Mouse (Mus musculus) neural tube, embryonic 13.5 days (tissue): ENCODE measurements around the gene Msi1. TPM values are rescaled to one million over a fixed set of nuclear protein-coding genes. Genes with fewer than 3 reads are reported as not detected.
"Not testable (repeated sequence)": the region's sequence is repeated elsewhere in the genome, so short reads cannot be mapped to it uniquely, and the experiment has no call there.

Source experiments
- ATAC-seq: fragments of 200-750 bp; cut with Nextera tagmentation; 2 replicates; pipeline ENCODE4 v1.8.0; 2017; ENCODE audit warnings: low read depth, mild to moderate bottlenecking, moderate TSS enrichment, moderate library complexity
- H3K27ac ChIP-seq: fragments of 300-500 bp; sonication (generic); replicated peaks from 2 replicates; pipeline ENCODE4 v1.5.1; 2015; ENCODE audit warnings: moderate library complexity, mild to moderate bottlenecking, inconsistent platforms
- H3K27me3 ChIP-seq: fragments of 300-500 bp; sonication (generic); 2 replicates; pipeline ENCODE4 v1.6.1; 2015; ENCODE audit warnings: mild to moderate bottlenecking, inconsistent platforms
- H3K36me3 ChIP-seq: fragments of 300-500 bp; sonication (generic); 2 replicates; pipeline ENCODE4 v1.6.1; 2015; ENCODE audit warnings: mild to moderate bottlenecking, inconsistent platforms
- H3K4me1 ChIP-seq: fragments of 300-500 bp; sonication (generic); replicated peaks from 2 replicates; pipeline ENCODE4 v1.6.1; 2015; ENCODE audit warnings: inconsistent platforms
- H3K4me2 ChIP-seq: fragments of 300-500 bp; sonication (generic); 2 replicates; pipeline ENCODE4 v1.6.1; 2015; ENCODE audit warnings: inconsistent platforms, mild to moderate bottlenecking, moderate library complexity
- H3K4me3 ChIP-seq: fragments of 300-500 bp; sonication (generic); 2 replicates; pipeline ENCODE4 v1.5.1; 2015; ENCODE audit warnings: mild to moderate bottlenecking, inconsistent platforms
- H3K9ac ChIP-seq: fragments of 300-500 bp; sonication (generic); 2 replicates; pipeline ENCODE4 v1.6.1; 2015; ENCODE audit warnings: moderate library complexity, mild to moderate bottlenecking, inconsistent platforms
- H3K9me3 ChIP-seq: fragments of 300-500 bp; sonication (generic); 2 replicates; pipeline ENCODE4 v1.6.1; 2016; ENCODE audit warnings: inconsistent platforms
- WGBS: fragments of 180-500 bp; shearing (Covaris S2); methylation state at CpG from one replicate; pipeline ENCODE4 v1.1.7; 2015; 5-methylcytosine and 5-hydroxymethylcytosine counted together
- polyA plus RNA-seq: library from polyadenylated mRNA; unstranded; fragments of >200 nt; fragmentation: Nextera tagmentation; extraction: Ambion mirVana; gene quantifications from 2 replicates; pipeline ENCODE4 v1.2.1, GENCODE M21; 2015

Gene Msi1
- polyA plus RNA-seq, 1 experiment from 2014 or later = 66.5 TPM

DNA sequence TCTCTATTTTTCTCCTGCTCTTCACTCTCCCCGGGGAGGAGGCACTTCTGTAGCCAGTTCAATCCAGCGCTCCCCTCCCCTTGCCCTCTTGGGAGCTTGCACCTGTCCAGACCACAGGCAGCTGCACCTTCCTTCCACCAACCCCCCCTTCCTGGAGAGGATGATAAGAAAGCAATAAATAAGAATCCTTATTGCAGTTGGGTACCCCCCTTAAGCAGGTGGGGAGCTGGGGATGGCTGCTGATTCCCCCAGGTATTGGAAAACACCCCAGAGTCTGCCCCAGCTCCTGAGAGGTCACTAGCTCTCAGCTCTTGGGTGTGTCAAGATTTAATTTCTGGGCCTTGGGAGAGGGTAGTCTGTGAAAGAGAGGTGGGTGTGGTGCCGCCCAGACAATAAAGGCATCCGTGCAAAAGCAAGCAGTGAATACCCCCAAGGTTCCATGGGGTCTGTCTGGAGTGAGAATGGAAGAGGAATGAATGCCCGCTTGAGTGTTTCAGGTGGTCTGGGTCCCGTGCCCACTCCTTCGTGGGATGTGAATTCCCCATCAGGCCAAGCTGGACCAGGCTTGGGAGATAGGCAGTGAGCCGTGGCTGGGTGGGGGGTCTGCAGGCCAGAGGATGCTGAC lies 6.5 kb downstream of the Msi1 start:
- H3K27me3 ChIP-seq = no peaks in the 10 kb centered on the region
- peak overlapping the region; percentile 97 for H3K4me3 ChIP-seq
- 13% methylated on average over 8 of the region's 8 CpGs for WGBS
- peaks cover 96% of the 10 kb centered on the region for H3K4me1 ChIP-seq
- peak; percentile 0 for ATAC-seq
- peaks cover 53% of the 10 kb centered on the region for H3K36me3 ChIP-seq
- peak overlapping the region; percentile 100 for H3K27ac ChIP-seq
- H3K9me3 ChIP-seq = no peaks in the 10 kb centered on the region
- H3K4me2 ChIP-seq = peak overlapping the region; percentile 93
- peak overlapping the region; percentile 100 for H3K9ac ChIP-seq

DNA sequence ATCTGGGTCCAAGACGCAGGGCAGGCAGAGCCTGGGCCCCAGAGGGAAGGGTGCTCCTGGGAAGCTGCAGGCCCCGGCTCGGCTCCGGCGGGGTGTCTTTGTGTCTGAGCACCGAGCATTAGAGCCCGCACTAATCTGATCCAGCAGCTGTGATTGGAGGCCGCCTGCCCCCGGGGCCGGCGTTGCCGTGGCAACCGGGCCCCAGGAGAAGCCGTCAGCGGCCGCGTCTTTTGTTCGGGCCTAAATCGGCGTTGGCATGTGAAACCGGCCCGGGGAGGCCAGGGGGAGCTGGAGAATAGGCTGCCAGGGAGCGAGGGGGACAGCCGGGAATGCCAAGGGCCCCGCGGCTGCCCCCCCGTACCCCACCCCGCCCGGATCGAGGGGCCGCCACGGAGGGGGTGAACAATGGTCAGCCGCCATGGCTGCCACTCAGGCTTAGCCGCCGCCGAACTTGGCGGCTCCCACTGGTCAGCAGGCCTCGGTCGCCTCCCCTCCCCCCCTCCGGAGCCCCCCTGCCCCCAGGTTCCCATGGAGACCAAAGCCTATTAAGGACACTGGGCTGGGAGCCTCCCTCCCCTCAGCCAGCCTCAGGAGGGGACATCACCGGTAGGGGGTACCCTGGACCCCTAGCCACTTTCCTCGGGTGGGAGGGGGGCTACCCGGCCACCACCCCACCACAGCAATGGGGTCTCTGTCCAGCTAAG lies 7.2 kb downstream of the Msi1 start:
- no peaks in the 10 kb centered on the region for H3K9me3 ChIP-seq
- no peaks in the 10 kb centered on the region for H3K27me3 ChIP-seq
- peaks cover 94% of the 10 kb centered on the region for H3K4me1 ChIP-seq
- peak overlapping the region; percentile 100 for H3K27ac ChIP-seq
- peak overlapping the region; percentile 93 for H3K4me2 ChIP-seq
- H3K4me3 ChIP-seq = peak overlapping the region; percentile 97
- peak overlapping the region; percentile 100 for H3K9ac ChIP-seq
- peak; percentile 88 for ATAC-seq
- peaks cover 54% of the 10 kb centered on the region for H3K36me3 ChIP-seq
- under 1% methylated on average over 43 of the region's 43 CpGs for WGBS

GRCm38 (mm10) chr5:115437242-115437944 lies 8.0 kb downstream of the Msi1 start:
- peak overlapping the region; percentile 100 for H3K9ac ChIP-seq
- H3K4me2 ChIP-seq = peak overlapping the region; percentile 93
- no peak for ATAC-seq
- H3K27ac ChIP-seq = peak overlapping the region; percentile 100
- H3K9me3 ChIP-seq = no peaks in the 10 kb centered on the region
- peak overlapping the region; percentile 97 for H3K4me3 ChIP-seq
- H3K4me1 ChIP-seq = peaks cover 86% of the 10 kb centered on the region
- H3K36me3 ChIP-seq = peaks cover 62% of the 10 kb centered on the region
- no peaks in the 10 kb centered on the region for H3K27me3 ChIP-seq
- 22% methylated on average over 7 of the region's 7 CpGs for WGBS

DNA sequence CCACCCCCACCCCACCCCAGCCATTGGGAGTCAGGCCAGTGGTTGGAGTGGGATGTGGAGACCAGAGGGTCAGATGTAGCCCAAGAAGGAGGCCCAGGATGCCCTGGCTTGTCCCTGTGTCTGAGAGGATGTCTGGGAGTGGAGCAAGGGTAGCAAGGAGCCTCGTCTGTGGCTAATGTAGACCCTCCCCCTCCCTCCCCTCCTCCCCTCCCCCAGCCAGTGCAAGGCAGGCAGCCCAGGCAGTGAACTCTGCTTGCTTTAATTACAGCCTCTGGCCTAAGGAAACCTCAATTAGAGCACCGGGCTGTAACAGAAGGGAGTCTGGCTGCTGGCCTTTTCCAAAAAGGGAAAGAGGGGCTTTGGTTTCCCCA lies 8.5 kb downstream of the Msi1 start:
- ATAC-seq = no peak

GRCm38 (mm10) chr5:115438667-115439066 lies 9.3 kb downstream of the Msi1 start:
- no peaks in the 10 kb centered on the region for H3K9me3 ChIP-seq
- no peak for ATAC-seq
- H3K4me1 ChIP-seq = peaks cover 73% of the 10 kb centered on the region
- H3K27ac ChIP-seq = peak overlapping the region; percentile 100
- H3K27me3 ChIP-seq = no peaks in the 10 kb centered on the region
- no peak overlapping the region for H3K4me3 ChIP-seq
- peaks cover 66% of the 10 kb centered on the region for H3K36me3 ChIP-seq
- H3K4me2 ChIP-seq = peak overlapping the region; percentile 93
- WGBS = 41% methylated on average over 7 of the region's 7 CpGs
- H3K9ac ChIP-seq = peak overlapping the region; percentile 100

More for the DNA sequence above, 8.5 kb downstream of the Msi1 start:
- peaks cover 81% of the 10 kb centered on the region for H3K4me1 ChIP-seq
- 0 out of 2 replicates have a peak overlapping the region, but pooled peaks have one; percentile 8 for H3K4me3 ChIP-seq
- H3K27me3 ChIP-seq = no peaks in the 10 kb centered on the region
- 14% methylated on average over 2 of the region's 2 CpGs for WGBS
- no peaks in the 10 kb centered on the region for H3K9me3 ChIP-seq
- H3K27ac ChIP-seq = peak overlapping the region; percentile 100
- H3K4me2 ChIP-seq = peak overlapping the region; percentile 93
- H3K9ac ChIP-seq = peak overlapping the region; percentile 100
- peaks cover 64% of the 10 kb centered on the region for H3K36me3 ChIP-seq

DNA sequence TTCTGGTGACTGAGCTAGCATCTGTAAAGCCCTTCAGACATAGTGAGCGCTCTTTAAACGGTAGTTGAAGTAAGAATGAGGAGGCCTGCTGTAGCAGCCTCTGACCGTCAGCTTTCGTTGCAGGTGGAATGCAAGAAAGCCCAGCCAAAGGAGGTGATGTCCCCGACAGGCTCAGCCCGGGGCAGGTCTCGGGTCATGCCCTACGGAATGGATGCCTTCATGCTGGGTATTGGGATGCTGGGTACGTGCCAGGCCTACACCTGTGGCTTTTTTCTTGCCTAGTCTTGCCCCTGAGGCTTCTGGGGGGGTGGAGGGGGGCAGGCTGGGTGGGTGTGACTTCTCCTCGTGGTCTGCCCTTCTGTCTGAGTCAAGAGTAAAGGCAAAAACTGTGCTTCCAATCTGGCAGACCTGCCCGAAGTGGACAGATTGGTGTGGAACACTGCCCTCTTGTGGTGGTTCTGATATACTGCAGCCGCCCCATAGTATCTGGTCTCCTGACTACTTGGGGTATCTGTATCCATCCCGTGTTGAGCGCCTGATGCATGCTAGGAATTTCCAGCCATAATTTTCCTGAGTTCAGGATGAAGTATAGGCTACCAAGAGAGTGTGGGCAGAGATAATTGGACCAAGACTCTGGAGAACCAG lies 11.9 kb downstream of the Msi1 start:
- H3K4me3 ChIP-seq = no peak overlapping the region
- H3K9ac ChIP-seq = no peak overlapping the region
- H3K4me1 ChIP-seq = peaks cover 47% of the 10 kb centered on the region
- H3K4me2 ChIP-seq = no peak overlapping the region
- no peak for ATAC-seq
- 34% methylated on average over 14 of the region's 14 CpGs for whole genome bisulfite sequencing
- H3K27me3 ChIP-seq = no peaks in the 10 kb centered on the region
- peaks cover 75% of the 10 kb centered on the region for H3K36me3 ChIP-seq
- peak overlapping the region; percentile 59 for H3K27ac ChIP-seq
- H3K9me3 ChIP-seq = no peaks in the 10 kb centered on the region

DNA sequence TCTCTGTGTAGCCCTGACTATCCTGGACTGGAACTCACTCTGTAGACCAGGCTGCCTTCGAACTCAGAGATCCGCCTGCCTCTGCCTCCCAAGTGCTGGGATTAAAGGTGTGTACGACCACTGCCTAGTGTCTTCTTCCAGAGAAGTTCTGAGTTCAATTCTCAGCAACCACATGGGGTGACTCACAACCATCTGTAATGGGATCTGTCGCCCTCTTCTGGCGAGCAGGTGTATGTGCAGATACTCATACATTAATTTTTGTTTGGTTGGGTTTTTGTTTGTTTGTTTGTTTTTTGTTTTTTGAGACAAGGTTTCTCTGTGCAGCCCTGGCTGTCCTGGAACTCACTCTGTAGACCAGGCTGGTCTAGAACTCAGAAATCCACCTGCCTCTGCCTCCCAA lies 13.3 kb downstream of the Msi1 start:
- H3K9ac ChIP-seq, ATAC-seq, H3K4me3 ChIP-seq, H3K9me3 ChIP-seq, H3K27me3 ChIP-seq, H3K4me2 ChIP-seq, H3K27ac ChIP-seq: not testable (repeated sequence)
- Histone ChIP-seq H3K36me3 (peaks cover 85% of the 10 kb centered on the region), H3K4me1 (peaks cover 33% of the 10 kb centered on the region)
- 75% methylated on average over 5 of the region's 5 CpGs for whole genome bisulfite sequencing

DNA sequence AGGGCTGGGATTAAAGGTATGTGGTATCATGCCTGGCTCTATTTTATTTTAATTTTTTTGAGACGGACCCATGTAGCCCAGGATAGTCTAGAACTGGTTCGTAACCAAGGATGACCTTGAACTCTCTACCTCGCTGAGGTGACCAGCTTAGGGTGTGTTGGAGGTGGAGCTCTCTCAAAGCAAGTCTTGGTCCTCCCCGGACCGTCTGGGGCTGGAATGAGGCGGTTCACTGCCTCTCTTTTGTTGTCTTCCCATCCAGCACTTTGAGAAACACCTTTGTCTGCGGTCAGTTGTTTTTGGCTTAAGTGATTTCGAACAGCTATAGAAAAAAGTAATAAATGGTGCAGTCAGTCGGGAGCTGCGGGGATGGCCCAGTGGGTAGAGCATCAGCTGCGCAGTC lies 14.7 kb downstream of the Msi1 start:
- H3K9me3 ChIP-seq = no peaks in the 10 kb centered on the region
- H3K9ac ChIP-seq = 0 out of 2 replicates have a peak overlapping the region, but pooled peaks have one; percentile 17
- H3K27me3 ChIP-seq = no peaks in the 10 kb centered on the region
- H3K4me2 ChIP-seq = no peak overlapping the region
- 78% methylated on average over 11 of the region's 11 CpGs for WGBS
- H3K36me3 ChIP-seq = peaks cover 94% of the 10 kb centered on the region
- no peak overlapping the region for H3K27ac ChIP-seq
- peaks cover 19% of the 10 kb centered on the region for H3K4me1 ChIP-seq
- H3K4me3 ChIP-seq = no peak overlapping the region
- ATAC-seq = no peak

DNA sequence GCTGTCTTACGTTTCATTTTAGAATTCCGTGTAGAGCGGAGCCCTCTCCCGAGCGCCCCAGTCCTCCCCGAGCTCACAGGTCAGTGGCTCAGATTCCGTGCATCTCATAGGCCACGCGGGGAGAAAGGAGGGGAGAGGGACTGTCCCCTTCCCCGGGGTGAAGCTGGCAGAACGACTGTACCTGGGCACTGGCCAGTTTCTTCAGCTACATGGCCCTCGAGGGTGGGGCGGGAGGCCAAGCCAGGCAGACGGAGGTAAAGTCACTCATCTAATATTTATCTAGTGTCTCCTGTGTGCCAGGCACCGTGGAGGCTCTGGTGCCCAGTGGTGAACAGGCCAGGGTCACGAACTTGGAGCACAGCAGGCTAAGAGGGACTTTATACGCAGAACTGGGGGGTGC lies 17.7 kb downstream of the Msi1 start:
- Histone ChIP-seq H3K4me2 (no peak overlapping the region), H3K27me3 (no peaks in the 10 kb centered on the region), H3K9ac (no peak overlapping the region), H3K36me3 (peaks cover 100% of the 10 kb centered on the region), H3K27ac (no peak overlapping the region), H3K9me3 (no peaks in the 10 kb centered on the region), H3K4me1 (no peaks in the 10 kb centered on the region), H3K4me3 (no peak overlapping the region)
- ATAC-seq = no peak
- 89% methylated on average over 17 of the region's 17 CpGs for WGBS

- peaks cover 100% of the 10 kb centered on the region for H3K36me3 ChIP-seq
- no peaks in the 10 kb centered on the region for H3K4me1 ChIP-seq
- ATAC-seq = no peak
- no peak overlapping the region for H3K27ac ChIP-seq
- no peak overlapping the region for H3K9ac ChIP-seq
- H3K27me3 ChIP-seq = no peaks in the 10 kb centered on the region
- no peak overlapping the region for H3K4me3 ChIP-seq
- H3K9me3 ChIP-seq = no peaks in the 10 kb centered on the region
- WGBS = 86% methylated on average over 3 of the region's 3 CpGs
- H3K4me2 ChIP-seq = no peak overlapping the region
Measured at GRCm38 (mm10) chr5:115449247-115449646, 19.8 kb downstream of the Msi1 start.

- Histone ChIP-seq H3K4me2 (no peak overlapping the region), H3K9me3 (no peaks in the 10 kb centered on the region), H3K27me3 (no peaks in the 10 kb centered on the region), H3K27ac (no peak overlapping the region), H3K4me1 (no peaks in the 10 kb centered on the region), H3K36me3 (peaks cover 94% of the 10 kb centered on the region), H3K9ac (no peak overlapping the region), H3K4me3 (no peak overlapping the region)
- ATAC-seq = no peak
- WGBS = 93% methylated on average over 27 of the region's 27 CpGs
Measured at GRCm38 (mm10) chr5:115450410-115451317, 21.3 kb downstream of the Msi1 start.
